Mouse (Mus musculus): ENCODE measurements around the gene Ak1. TPM values are rescaled to one million over a fixed set of nuclear protein-coding genes. Genes with fewer than 3 reads are reported as not detected.

The Ak1 gene
- polyA plus RNA-seq, 1 experiment from 2014 or later, result 108 TPM

DNA sequence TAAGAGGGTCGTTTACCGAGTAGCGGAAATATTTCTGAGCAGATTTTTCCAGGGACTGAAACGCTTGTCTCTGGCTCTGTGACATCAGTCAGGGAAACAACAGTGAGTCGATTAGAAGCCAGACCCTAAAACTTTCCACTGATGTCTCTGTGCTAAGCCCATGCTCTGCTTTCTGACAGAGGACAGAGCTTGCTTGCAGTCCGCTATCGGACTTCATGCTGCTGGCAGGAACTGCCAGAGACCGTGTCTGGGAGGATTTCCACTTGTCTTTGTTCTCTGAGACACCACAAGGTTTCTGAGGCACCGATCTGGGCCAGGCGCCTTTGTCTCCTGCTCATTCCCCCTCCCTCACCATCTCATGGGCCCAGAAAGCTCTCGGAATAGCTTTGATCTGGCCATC is 46.2 kb downstream of the Ak1 start:
- Histone ChIP-seq H3K4me1 (ENCODE audit: control insufficient read depth, insufficient read depth, low read length) (no peaks in the 10 kb centered on the region; the same call in 1 of the 2 replicates), H3K4me3 (ENCODE audit: low read depth, low read length) (no peak overlapping the region), H3K9ac (ENCODE audit: low read depth, low read length) (no peak overlapping the region), H3K36me3 (ENCODE audit: control insufficient read depth, insufficient read depth, low read length) (no peaks in the 10 kb centered on the region), H3K27me3 (ENCODE audit: control insufficient read depth, insufficient read depth, low read depth, low read length) (no peaks in the 10 kb centered on the region), H3K27ac (ENCODE audit: low read length) (peak overlapping the region; percentile 49; the same call in 1 of the 2 replicates), H3K9me3 (replicated peaks; ENCODE audit: control insufficient read depth, low read length, poor library complexity, severe bottlenecking) (no peaks in the 10 kb centered on the region), H3K4me2 (ENCODE audit: low read length) (no peak overlapping the region)
- no peak for ATAC-seq
- WGBS, result 17% methylated on average over 11 of the region's 11 CpGs

- H3K4me1 ChIP-seq (ENCODE audit: control insufficient read depth, insufficient read depth, low read length), result no peaks in the 10 kb centered on the region; the same call in 1 of the 2 replicates
- H3K4me3 ChIP-seq (ENCODE audit: low read depth, low read length), result no peak overlapping the region
- no peaks in the 10 kb centered on the region for H3K36me3 ChIP-seq (ENCODE audit: control insufficient read depth, insufficient read depth, low read length)
- H3K4me2 ChIP-seq (ENCODE audit: low read length), result no peak overlapping the region
- no peak overlapping the region for H3K9ac ChIP-seq (ENCODE audit: low read depth, low read length)
- H3K9me3 ChIP-seq (replicated peaks; ENCODE audit: control insufficient read depth, low read length, poor library complexity, severe bottlenecking), result no peaks in the 10 kb centered on the region
- peak overlapping the region; percentile 49 for H3K27ac ChIP-seq (ENCODE audit: low read length)
- ATAC-seq, result no peak
- H3K27me3 ChIP-seq (ENCODE audit: control insufficient read depth, insufficient read depth, low read depth, low read length), result no peaks in the 10 kb centered on the region
- WGBS, result 56% methylated on average over 7 of the region's 7 CpGs
These were observed 46.6 kb downstream of the Ak1 start for GRCm38 (mm10) chr2:32668176-32668575.

- no peak for ATAC-seq
These were observed 48.3 kb downstream of the Ak1 start for GRCm38 (mm10) chr2:32669876-32670275.

GRCm38 (mm10) chr2:32671147-32671546 is 49.6 kb downstream of the Ak1 start:
- H3K9ac ChIP-seq (ENCODE audit: low read depth, low read length), result no peak overlapping the region
- no peak for ATAC-seq
- H3K4me2 ChIP-seq (ENCODE audit: low read length), result no peak overlapping the region
- no peak overlapping the region for H3K4me3 ChIP-seq (ENCODE audit: low read depth, low read length)
- H3K27ac ChIP-seq (ENCODE audit: low read length), result no peak overlapping the region
- no peaks in the 10 kb centered on the region for H3K9me3 ChIP-seq (replicated peaks; ENCODE audit: control insufficient read depth, low read length, poor library complexity, severe bottlenecking)
- no peaks in the 10 kb centered on the region for H3K36me3 ChIP-seq (ENCODE audit: control insufficient read depth, insufficient read depth, low read length)
- WGBS, result 89% methylated on average over 9 of the region's 9 CpGs
- H3K4me1 ChIP-seq (ENCODE audit: control insufficient read depth, insufficient read depth, low read length), result no peaks in the 10 kb centered on the region; the same call in 1 of the 2 replicates
- H3K27me3 ChIP-seq (ENCODE audit: control insufficient read depth, insufficient read depth, low read depth, low read length), result no peaks in the 10 kb centered on the region

More at GRCm38 (mm10) chr2:32669876-32670275, 48.3 kb downstream of the Ak1 start:
- Histone ChIP-seq H3K4me1 (ENCODE audit: control insufficient read depth, insufficient read depth, low read length) (no peaks in the 10 kb centered on the region; the same call in 1 of the 2 replicates), H3K27ac (ENCODE audit: low read length) (no peak overlapping the region), H3K27me3 (ENCODE audit: control insufficient read depth, insufficient read depth, low read depth, low read length) (no peaks in the 10 kb centered on the region), H3K4me3 (ENCODE audit: low read depth, low read length) (no peak overlapping the region), H3K9me3 (replicated peaks; ENCODE audit: control insufficient read depth, low read length, poor library complexity, severe bottlenecking) (no peaks in the 10 kb centered on the region), H3K36me3 (ENCODE audit: control insufficient read depth, insufficient read depth, low read length) (no peaks in the 10 kb centered on the region), H3K4me2 (ENCODE audit: low read length) (no peak overlapping the region), H3K9ac (ENCODE audit: low read depth, low read length) (no peak overlapping the region)
- WGBS, result 83% methylated on average over 3 of the region's 3 CpGs

GRCm38 (mm10) chr2:32671907-32672595 is 50.5 kb downstream of the Ak1 start:
- no peaks in the 10 kb centered on the region for H3K27me3 ChIP-seq (ENCODE audit: control insufficient read depth, insufficient read depth, low read depth, low read length)
- WGBS, result 64% methylated on average over 9 of the region's 9 CpGs
- no peak overlapping the region for H3K9ac ChIP-seq (ENCODE audit: low read depth, low read length)
- H3K36me3 ChIP-seq (ENCODE audit: control insufficient read depth, insufficient read depth, low read length), result no peaks in the 10 kb centered on the region
- no peak overlapping the region for H3K4me3 ChIP-seq (ENCODE audit: low read depth, low read length)
- H3K9me3 ChIP-seq (replicated peaks; ENCODE audit: control insufficient read depth, low read length, poor library complexity, severe bottlenecking), result no peaks in the 10 kb centered on the region
- ATAC-seq, result no peak
- no peak overlapping the region for H3K27ac ChIP-seq (ENCODE audit: low read length)
- no peaks in the 10 kb centered on the region; the same call in 1 of the 2 replicates for H3K4me1 ChIP-seq (ENCODE audit: control insufficient read depth, insufficient read depth, low read length)
- no peak overlapping the region for H3K4me2 ChIP-seq (ENCODE audit: low read length)

DNA sequence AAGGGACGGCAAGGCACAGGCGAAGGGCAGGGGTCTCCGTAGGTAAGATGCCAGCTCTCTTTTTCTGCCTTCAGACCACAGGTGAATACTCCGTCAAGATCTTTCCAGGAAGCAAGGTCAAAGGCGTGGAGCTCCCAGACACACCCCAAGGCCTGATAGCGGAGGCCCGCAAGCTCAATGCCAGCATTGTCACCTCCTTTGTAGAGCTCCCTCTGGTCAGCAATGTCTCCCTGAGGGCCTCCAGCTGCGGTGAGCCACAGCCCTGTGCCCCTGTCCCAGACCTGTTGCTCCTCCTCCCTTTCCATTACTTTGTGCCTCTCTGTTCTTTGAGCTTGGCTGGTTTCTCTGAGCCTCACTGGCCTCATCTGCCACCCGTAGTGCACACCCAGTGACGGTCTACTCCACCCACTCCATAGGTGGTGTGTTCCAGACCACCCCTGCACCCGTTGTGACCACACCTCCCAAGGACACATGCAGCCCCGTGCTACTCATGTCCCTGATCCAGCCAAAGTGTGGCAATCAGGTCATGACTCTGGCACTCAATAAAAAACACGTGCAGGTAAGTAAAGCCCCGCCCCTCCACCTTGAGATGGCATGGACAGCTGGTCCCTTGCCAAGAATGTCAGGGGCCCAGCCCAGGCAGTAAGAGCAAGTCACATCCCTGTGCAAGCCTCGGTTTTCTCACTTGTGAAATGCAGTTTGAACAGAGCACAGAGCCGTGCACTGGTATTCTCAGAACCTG is 51.8 kb downstream of the Ak1 start:
- WGBS, result 82% methylated on average over 16 of the region's 16 CpGs
- ATAC-seq, result no peak
- H3K9me3 ChIP-seq (replicated peaks; ENCODE audit: control insufficient read depth, low read length, poor library complexity, severe bottlenecking), result no peaks in the 10 kb centered on the region
- no peak overlapping the region for H3K9ac ChIP-seq (ENCODE audit: low read depth, low read length)
- H3K4me3 ChIP-seq (ENCODE audit: low read depth, low read length), result no peak overlapping the region
- H3K4me1 ChIP-seq (ENCODE audit: control insufficient read depth, insufficient read depth, low read length), result no peaks in the 10 kb centered on the region
- no peaks in the 10 kb centered on the region for H3K36me3 ChIP-seq (ENCODE audit: control insufficient read depth, insufficient read depth, low read length)
- H3K27me3 ChIP-seq (ENCODE audit: control insufficient read depth, insufficient read depth, low read depth, low read length), result no peaks in the 10 kb centered on the region
- no peak overlapping the region for H3K27ac ChIP-seq (ENCODE audit: low read length)
- no peak overlapping the region for H3K4me2 ChIP-seq (ENCODE audit: low read length)

GRCm38 (mm10) chr2:32676821-32677220 is 55.3 kb downstream of the Ak1 start:
- ATAC-seq, result no peak
- Histone ChIP-seq H3K9me3 (replicated peaks; ENCODE audit: control insufficient read depth, low read length, poor library complexity, severe bottlenecking) (no peaks in the 10 kb centered on the region), H3K4me1 (ENCODE audit: control insufficient read depth, insufficient read depth, low read length) (no peaks in the 10 kb centered on the region), H3K36me3 (ENCODE audit: control insufficient read depth, insufficient read depth, low read length) (no peaks in the 10 kb centered on the region), H3K27ac (ENCODE audit: low read length) (no peak overlapping the region), H3K4me3 (ENCODE audit: low read depth, low read length) (no peak overlapping the region), H3K27me3 (ENCODE audit: control insufficient read depth, insufficient read depth, low read depth, low read length) (no peaks in the 10 kb centered on the region), H3K4me2 (ENCODE audit: low read length) (no peak overlapping the region), H3K9ac (ENCODE audit: low read depth, low read length) (no peak overlapping the region)
- 88% methylated on average over 3 of the region's 3 CpGs for WGBS

DNA sequence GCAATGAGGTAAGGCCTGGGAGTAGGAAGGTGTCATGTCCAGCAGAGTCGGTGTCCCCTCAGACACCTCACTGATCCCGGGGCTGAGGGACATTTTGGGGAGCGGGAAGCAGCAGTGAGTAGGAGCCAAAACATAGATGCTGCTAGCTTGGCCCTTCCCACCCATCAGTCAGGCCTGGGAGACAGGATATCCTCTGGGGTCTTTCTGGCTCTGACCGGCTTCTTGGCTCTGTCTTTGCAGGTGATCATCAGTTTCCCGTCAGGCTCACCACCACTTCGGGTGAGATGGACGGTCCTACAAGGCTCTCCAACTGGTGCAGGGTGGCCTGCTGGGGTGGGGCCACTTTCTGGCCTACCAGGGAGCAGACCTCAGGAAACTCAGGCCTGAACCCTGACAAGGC is 56.1 kb downstream of the Ak1 start:
- Histone ChIP-seq H3K4me1 (ENCODE audit: control insufficient read depth, insufficient read depth, low read length) (no peaks in the 10 kb centered on the region), H3K4me2 (ENCODE audit: low read length) (no peak overlapping the region), H3K27ac (ENCODE audit: low read length) (no peak overlapping the region), H3K27me3 (ENCODE audit: control insufficient read depth, insufficient read depth, low read depth, low read length) (no peaks in the 10 kb centered on the region), H3K36me3 (ENCODE audit: control insufficient read depth, insufficient read depth, low read length) (no peaks in the 10 kb centered on the region; the same call in 1 of the 2 replicates), H3K9ac (ENCODE audit: low read depth, low read length) (no peak overlapping the region), H3K4me3 (ENCODE audit: low read depth, low read length) (no peak overlapping the region), H3K9me3 (replicated peaks; ENCODE audit: control insufficient read depth, low read length, poor library complexity, severe bottlenecking) (no peaks in the 10 kb centered on the region)
- ATAC-seq, result no peak
- 94% methylated on average over 7 of the region's 7 CpGs for WGBS

DNA sequence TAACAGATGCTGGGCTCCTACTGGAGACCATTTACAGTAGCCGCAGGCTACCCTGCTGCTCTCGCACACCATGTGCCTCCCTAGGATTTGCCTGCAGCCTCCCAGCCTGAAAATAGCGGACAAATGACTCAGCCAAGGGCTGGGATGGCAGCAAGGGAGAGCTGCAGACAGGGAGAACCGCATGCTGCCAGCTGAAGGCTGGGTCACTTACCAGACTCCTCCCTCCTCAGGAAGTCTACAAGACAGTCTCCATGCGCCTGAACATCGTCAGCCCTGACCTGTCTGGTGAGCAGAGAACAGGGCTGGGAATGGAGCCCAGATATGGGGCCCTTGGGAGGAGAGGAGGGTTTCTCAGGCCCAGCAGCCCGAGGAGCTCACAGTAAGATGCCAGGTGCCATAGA is 58.5 kb downstream of the Ak1 start:
- Histone ChIP-seq H3K36me3 (ENCODE audit: control insufficient read depth, insufficient read depth, low read length) (peaks cover 13% of the 10 kb centered on the region), H3K9me3 (replicated peaks; ENCODE audit: control insufficient read depth, low read length, poor library complexity, severe bottlenecking) (no peaks in the 10 kb centered on the region), H3K4me2 (ENCODE audit: low read length) (no peak overlapping the region), H3K9ac (ENCODE audit: low read depth, low read length) (peak overlapping the region; percentile 14; the same call in 1 of the 2 replicates), H3K4me1 (ENCODE audit: control insufficient read depth, insufficient read depth, low read length) (no peaks in the 10 kb centered on the region), H3K27ac (ENCODE audit: low read length) (no peak overlapping the region), H3K27me3 (ENCODE audit: control insufficient read depth, insufficient read depth, low read depth, low read length) (no peaks in the 10 kb centered on the region), H3K4me3 (ENCODE audit: low read depth, low read length) (no peak overlapping the region)
- WGBS, result 57% methylated on average over 7 of the region's 7 CpGs
- ATAC-seq, result no peak

All from midbrain, embryonic 16.5 days (tissue).